Mouse (Mus musculus) urinary bladder, adult 2 months (tissue): ENCODE measurements at regions not wholly inside any gene's neighbourhood (a gene's known extent, or its start where the extent isn't known, plus 50 kb on each side); places are given as distances from the start of the nearest gene placed in this dataset.

Source experiments
- DNase-seq: peaks from one replicate; pipeline ENCODE4 v3.0.0; 2022; ENCODE audit warnings: low spot score

DNA sequence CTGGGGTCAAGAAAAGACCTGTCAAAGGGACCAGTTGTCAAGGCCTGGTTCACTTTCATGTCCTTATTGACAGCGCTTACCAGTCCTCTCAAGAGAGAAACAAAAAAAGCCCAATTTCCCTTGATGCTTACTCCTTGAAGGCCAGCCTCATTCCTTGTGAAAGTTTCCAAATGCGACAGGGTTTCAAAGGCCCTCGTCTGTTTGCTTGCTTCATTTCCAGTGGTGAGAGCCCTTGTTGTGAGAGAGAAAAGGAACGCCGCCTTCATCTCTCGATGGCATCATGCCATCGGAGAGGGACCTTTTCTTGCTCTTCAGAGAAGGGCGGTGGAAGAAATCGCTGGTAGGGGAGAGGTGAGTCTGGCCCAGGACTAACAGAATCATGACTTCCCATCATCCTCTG is 154.2 kb upstream of the Rpl34 start:
- DNase-seq, result no peak

DNA sequence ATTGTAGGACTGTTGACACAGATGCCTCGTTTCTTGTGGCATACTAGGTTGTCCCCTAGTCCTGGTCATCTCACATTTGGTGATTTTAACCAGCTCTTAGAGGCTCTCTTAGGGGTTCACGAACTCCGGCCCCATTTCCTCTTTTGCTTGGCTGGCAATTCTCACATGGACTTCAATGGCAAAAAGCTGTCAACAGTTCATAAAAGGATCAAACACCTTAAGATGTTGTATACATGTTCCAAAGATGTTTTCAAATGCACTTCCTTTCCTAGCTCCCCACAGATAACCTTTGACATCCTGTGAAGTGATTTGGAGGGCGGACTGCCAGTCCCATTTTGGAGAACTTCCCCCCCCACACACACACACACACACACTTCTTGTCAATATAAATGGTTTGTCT is 153.7 kb upstream of the Rpl34 start:
- DNase-seq, result no peak

DNA sequence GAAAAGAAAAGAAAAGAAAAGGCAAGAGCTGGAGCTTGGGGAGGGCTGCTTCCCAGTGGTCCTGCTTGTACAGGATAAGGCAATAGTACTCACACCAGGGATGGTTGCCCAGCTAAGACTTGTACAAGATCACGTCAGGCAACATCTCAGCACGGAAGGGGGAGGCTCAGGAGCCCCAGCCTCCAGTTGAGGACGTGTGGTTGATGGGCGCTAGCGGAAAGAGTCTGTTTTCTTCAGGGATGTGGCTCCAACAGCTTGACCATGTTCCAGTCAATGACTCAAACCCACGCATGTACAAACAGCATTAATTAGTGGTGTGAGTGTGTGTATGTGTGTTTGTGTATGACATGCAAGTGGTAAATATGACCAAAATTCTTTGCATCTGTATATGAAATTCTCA is 153.1 kb upstream of the Rpl34 start:
- DNase-seq, result no peak

DNA sequence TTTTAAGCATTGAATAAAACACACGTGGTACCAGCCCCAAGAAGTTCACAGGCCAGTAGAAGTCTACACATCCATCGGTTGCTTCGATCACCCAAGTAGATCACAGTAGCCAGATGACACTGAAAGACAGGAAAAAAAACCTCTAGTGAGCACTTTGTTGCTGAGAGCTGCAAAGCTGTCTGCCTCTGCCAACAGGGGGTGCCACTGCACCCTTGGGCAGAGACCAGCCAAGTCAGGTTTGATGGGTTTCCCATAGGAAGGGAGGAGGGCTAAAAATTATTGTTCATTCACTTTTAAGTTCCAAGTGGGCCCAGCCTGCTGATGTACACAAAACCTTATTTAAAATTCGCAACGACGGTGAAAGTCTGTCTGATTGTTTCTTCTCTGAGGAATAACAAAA is 150.3 kb upstream of the Rpl34 start:
- DNase-seq, result no peak

DNA sequence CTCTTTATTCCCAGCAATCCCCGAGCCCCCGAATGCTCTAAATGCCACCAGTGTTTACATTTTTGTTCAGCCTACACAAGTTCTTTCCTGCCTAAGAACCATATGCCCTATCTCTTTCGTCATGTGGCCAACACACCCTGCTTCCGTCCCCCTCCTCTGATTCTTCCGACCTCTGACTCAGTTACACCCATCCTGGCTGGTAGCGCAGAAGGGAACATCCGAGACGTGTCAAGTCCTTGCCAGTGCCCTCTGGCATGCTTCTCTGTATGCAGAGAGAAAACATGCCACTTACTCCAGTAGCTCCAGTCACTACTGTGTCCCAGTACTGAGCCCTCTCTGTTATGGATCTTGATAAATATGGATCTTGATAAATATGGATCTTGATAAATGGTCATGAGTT is 149.3 kb upstream of the Rpl34 start:
- no peak for DNase-seq

DNA sequence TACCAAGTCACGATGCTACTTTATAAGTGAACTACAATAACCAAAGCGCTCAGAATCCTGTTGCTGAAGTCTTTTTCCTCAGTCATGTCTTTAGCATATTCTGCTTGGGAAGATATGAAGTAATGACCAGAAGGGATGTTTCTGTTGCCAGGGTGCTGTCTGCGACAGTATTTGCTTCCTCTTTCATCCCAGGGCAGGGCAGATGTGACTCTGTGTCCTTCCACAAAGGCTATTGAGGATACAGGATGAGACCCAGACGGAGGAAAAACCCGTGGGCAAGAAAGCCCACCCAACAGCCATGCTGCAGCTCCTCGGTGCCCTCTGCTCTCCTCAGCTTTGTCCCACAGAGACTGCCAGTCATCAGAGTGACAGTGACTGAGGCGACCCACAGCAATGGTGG is 148.6 kb upstream of the Rpl34 start:
- DNase-seq, result no peak

DNA sequence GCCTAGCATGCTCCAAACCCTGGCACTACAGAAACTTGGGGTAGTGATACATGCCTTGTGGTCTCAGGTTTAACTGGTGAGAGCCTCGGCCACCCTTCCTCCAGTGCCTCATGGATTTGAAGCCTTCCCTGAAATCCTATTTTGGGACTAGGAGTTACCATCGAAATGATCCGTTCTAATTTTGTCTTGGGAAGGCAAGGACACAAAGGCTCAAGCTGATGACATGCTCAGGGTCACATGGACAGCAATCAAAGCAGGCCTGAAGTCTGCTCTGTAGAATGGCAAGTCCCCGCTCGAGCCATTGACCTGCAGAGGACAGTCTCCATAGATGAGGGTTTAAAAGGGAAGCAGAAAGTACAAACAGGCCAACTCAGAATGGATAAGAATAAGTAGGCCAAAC is 147.8 kb upstream of the Rpl34 start:
- no peak for DNase-seq

DNA sequence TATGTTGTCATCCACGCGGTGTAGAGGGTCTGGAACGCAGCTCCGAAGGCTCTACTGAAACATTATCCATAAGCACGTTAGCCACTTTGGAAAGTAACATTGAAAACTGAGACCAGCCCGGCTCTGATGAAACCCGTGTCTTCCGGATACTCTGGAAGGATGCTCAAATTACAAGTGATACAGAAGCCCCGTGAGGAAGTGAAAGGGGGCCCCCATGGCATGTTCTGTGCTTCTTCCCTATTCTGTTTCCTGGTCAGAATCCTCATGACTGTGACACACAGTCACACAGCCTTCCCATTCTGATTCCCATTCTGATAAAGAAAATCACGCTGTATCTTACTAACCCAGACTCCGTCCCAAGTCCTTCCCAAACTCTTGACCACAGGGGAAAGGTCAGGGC is 143.5 kb upstream of the Rpl34 start:
- DNase-seq, result no peak

DNA sequence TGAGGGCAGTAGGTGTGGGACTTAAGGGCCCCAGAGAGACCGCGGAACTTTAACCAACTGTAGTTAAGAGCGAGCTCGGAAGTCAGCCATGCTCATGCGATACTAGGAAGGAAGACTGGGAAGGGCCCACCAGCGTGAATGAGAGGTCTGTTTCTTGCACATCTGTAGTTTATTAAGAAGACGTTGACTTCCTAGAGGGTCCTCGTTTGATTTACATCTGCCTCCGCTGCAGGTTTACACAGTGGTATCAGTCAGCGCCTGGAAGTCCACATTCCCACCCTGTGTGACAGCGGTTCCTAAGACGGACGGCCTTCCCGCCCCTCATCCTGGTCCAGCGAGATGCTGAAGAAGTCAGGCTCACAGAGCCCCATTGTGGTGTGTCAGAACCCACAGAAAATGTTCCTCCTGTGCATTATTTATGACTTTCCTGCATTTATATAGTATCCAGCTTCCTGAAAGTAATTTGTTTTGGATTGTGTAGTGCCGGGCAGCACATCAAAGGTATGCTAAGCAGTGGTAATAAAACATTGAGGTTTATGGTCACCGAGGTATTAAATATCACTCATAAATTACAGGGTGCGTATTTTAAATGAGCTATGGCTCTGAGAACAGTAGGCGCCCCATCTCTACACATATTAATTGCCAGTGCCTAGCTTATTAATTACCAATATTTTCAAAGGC is 136.9 kb upstream of the Rpl34 start:
- DNase-seq, result no peak

DNA sequence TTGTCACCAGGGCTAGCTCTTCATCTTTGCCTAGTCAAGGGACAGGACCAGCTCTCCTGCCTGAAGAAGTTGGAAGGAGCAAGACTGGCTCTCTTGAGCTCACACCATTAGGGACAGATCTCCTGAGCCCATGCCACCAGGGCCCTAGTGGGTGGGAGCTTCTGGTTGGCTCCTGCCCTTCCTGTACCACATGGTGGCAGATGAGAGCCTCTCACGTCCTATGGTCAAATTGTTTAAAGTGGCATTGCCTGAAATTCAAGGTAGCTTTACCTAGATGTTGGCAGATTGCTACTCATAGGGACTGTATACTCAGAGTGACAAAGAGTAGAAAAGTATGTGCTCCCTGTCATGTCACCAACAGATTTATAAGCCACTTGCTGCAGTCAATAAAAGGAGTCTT is 134.6 kb upstream of the Rpl34 start:
- DNase-seq, result no peak

DNA sequence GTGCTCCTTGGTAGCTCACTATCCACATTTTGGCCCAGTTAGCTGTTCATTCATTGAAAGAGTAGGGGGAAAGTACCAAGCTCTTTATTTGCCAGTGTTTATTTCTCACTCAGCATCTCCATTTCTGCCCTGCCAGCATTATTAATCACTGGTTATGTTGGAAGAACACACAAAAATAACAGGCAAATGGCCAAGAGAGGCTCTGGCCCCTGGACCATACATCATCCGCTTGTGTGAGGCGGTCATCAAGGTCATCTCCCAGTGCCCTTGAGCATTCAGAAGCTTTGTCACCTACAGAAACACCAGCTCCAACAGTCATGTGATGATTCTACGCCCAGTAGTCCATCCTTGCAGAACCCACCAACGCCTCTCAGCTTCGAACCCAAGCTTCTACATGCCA is 133.2 kb upstream of the Rpl34 start:
- DNase-seq, result no peak

DNA sequence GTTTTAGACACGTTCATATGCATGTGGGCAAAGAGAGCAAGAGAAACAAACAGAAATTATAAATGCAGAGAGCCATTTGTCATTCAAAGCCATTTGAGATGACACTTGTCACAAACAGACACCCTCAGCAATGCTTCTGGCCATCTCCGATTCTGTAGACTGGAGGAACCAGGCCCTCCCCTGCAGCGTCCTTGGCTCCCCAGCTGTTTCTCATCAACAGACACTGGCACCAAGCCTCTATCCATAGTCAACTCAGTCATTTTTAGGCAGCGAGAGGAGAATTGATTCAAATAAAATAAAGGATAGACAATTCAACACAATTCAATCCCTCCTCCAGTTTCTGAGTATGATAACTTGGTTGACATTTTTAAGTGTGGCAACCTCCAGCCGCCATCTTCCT is 130.1 kb upstream of the Rpl34 start:
- no peak for DNase-seq

DNA sequence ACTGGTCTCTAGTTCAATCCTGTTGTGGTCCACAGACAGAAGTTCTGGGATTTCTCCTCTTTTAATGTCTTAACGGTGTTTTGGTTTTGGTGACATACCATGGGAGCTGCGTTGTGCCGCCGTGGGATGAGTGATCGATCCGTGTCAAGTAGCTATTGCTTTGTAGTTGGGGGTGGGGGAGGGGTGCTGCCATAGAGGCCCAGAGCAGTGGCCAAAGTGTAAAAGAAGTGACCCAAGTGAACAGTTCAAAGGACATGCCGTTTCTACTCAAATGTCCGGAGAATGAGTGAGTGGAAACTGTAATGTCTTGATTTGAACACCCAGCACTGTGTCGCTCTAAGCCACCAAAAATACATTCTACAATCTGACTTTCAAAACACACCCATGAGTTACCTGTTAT is 123.7 kb upstream of the Rpl34 start:
- DNase-seq, result no peak

DNA sequence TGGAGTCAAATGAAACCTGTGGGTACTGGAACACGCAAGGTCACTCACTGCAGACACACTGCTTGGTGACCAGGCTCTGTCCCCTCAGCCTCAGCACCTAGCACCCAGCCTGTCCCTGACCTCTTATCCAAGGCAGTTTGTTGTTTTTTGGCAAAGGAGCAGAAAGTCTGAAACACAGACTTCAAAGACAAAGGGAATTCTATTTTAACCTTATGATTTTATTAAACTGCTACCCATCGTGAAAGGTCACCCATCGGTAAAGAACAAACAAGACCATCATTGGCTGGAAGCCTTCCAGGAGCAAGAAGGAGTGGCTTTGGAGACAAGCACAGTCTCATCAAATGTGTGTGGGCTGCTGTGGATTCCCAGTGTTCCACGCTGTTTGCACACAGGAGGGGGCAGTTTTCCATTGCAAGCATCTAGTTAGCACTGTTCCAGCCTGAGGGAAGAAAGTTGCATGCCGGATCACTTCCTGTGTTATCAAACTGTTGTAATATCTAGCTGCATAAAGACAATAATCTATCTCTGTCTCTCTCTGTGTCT is 120.6 kb upstream of the Rpl34 start:
- no peak for DNase-seq

DNA sequence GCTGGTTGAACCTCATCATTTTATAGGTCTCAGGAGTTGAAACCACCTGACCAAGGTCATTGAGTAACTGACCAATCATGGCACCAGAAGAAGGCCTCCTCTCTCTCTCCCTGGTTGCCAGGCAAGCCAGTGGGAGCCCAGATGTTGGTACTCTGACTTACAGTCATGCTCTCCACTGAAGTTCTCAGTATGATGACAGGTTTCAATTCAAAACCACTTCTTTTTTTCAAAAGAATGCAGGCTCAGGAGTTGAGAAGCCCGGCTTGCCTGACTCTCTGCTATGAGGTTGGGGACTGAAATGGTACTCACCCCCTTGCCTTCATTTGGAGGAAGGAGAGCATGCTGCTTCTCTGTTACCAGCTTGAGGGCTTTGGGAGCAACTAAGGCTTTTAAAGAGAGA is 111.6 kb upstream of the Rpl34 start:
- DNase-seq, result no peak

DNA sequence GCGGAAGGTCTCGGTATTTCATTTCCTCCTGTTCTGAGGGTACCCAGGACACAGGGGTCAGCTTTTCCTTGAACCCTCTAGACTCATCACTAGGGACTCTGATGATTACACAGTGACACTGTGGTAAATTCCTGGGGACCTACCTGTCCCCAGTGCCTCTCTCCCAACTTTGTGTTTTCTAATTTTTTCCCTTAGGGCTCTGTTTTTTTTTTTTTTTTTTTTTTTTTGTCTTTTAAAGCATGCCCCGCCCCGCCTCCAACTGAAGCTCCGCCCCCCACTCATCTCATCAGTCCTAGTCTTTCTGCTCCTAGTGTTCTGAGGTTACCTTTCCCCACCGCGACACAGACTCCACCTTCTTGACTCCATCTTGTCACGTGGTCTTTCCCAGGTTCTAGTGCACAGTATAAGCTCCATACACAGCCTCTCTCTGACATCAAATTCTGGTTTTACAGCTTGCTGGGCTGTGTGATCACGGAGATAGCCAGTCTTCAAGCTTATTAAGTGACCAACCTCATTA is 109.8 kb upstream of the Rpl34 start:
- DNase-seq, result no peak

DNA sequence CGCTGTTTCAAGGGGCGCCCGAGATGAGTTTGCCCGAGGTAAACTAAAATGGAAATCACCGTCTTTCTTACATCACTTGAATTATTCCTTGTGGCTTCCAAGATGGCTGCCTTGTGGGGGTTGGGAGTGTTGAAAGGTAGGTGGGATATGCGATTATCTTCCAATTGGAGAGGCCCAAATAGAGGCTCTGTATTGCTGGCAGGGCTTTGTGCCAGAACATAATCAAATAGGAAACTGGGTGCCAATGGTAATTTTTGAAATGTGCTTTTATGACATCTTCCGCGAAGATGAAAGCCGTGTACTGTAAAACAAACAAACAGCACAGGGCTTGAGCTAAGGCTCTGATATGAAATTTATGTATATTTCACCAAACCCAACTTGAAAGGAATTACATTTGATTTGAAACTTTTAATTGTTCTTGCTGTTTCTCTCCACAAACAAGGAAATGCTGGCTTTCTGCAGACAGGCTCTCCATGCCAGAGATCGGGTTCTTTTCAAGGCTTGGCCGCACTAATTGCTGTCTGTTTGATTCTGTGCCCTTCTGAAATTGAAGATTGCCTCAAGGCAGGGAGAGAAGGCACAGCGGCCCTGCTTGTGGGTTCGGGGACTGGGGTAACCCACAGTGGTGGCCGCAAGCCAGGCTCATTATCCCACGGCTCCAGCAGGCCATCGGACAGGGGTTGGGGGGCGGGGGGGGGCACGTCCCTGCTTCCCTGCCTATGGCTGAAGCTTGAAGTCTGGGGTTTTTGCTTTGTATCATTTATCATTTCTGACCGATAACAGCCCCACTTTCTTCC is 108.6 kb upstream of the Rpl34 start:
- DNase-seq, result no peak

DNA sequence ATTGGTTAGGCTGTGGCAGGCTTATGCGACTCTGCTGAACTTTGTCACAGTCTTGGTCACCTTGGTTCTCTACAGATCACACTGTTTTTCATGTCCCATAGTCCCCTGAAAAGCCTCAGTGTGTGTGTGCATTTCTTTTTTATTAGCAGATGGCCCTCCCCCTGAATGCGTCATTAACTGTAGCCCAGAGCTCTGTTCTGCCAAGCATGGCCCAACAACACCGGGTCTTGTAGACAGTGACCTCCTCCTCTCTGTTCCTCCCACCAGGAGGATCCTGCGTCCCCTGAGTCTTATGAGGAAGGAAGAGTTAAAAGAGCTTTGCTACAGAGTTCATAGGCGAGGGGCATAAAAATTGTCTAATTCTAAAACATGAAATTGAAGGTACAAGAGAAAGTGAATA is 103.5 kb upstream of the Rpl34 start:
- no peak for DNase-seq

DNA sequence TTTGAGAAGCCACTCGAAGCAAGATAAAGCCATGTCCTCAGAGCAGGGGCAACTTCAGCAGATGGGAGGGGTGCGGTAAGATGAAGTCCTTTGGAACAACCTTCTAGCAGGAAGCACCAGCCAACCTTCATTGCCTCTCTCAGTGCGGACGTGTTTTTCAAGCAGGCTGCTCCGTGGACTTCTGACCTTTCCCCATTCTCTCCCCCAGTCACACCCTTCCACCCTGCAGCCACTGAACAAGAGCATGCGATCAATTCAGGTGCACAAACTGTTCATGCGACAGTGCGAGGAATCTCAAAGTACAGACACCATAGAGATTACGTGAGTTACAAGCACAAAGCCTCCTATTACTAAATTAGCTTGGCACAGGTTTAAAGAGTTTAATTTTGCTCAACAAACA is 102.9 kb upstream of the Rpl34 start:
- DNase-seq, result no peak

DNA sequence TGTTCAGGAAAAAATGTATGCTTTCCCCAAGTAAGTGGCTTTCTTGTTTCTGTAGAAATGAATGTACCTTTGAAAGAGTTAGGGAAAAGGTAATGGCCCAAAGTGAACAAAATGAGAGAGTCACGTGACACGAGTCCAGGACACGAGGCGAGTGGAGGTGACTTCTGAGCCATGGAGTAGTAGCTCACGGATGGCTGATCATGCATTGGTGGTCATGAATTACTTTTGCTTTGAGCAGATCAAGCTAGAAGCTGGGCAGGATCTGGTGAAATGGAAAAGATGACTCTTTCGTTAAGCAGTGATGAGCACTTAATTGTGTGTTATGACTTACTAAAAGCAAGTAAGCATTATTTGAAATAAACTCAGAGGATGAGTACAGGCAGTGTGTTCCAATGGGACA is 101.6 kb upstream of the Rpl34 start:
- no peak for DNase-seq

DNA sequence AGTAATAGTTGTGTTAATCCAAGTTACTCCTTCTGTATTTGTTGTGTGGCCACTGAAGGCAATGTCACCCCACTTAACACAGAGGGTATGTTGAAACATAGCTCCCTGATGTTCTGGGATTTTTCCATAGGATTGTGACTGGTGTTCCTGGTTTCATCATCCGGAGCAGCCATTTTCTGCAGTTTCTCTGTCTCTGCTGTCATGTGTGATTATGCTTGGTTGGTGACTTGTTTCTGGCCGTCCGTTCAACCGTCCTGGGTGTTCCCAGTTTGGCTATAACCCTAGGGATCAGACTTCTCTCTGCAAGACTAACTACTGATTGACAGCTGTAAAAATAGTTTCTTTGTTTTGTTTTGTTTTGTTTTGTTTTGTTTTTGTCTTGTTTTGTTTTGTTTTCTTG is 98.1 kb upstream of the Rpl34 start:
- DNase-seq, result no peak

DNA sequence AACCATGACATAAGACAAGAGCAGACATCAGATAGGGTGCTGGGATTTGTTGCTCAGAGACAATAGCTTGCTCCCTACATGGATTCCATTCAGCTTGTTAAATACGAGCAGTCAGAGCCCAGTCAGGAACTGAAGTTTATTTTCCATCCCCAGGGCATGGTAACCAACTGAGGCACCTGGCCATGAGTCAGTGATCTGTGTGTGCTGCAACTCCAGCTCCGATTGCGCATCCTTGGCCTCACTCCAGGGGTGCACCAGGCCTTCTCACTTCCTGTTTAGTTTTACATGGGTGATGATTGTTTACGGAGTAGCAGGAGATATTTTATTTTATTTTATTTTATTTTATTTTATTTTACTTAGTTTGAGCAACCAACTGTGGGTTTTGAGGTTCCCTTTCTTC is 97.7 kb upstream of the Rpl34 start:
- DNase-seq, result no peak

DNA sequence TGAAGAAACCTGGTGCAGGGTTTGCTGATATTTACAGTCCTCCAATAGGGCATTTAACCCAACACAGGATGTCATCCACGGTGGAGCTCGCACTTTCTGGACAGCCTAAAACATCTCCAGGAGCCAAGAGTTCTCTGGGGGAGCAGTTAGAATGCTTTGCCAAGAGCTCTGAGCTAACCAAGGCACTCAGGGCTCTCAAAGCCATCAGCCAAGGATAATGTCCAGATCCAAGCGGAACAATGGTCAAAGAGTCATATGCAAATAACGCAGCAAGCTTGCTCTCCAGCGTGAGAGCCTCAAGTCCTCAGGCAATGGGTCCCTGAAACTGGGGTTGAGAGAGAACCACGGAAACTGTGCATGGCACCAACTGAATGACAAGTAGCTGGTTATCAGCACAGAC is 96.8 kb upstream of the Rpl34 start:
- no peak for DNase-seq

DNA sequence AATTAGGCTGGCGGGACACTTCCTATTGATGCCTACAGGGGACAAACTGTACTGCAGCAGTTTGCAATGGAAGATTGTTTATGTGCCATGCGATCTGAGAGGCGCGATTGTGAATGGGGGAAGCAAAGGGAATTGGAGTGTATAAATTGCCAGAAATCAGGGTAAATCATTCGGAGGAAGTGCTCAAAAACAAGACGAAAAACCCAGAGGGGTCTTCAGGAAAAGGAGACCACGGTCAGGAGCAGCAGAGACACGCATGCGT is 89.6 kb upstream of the Rpl34 start:
- no peak for DNase-seq
